Mouse (Mus musculus) NIH3T3 (cell line): Measurements from ENCODE around the gene Mthfd2l.

Experiments used
- DNase-seq: peaks from one replicate; pipeline ENCODE4 v3.0.0-alpha.2; 2012; ENCODE audit warnings: low read depth

Gene Mthfd2l

GRCm38 (mm10) chr5:90949499-90949898, 18.6 kb downstream of the Mthfd2l start:
- no peak for DNase-seq

GRCm38 (mm10) chr5:90951475-90951874, 20.6 kb downstream of the Mthfd2l start:
- peak; percentile 49 for DNase-seq

GRCm38 (mm10) chr5:90952731-90953481, 22.0 kb downstream of the Mthfd2l start:
- peak; percentile 78 for DNase-seq

- DNase-seq: peak; percentile 15
Measured at GRCm38 (mm10) chr5:90964316-90964715, 33.4 kb downstream of the Mthfd2l start.

- DNase-seq: no peak
Measured at GRCm38 (mm10) chr5:90964764-90965163, 33.8 kb downstream of the Mthfd2l start.

GRCm38 (mm10) chr5:90965386-90965785, 34.5 kb downstream of the Mthfd2l start:
- DNase-seq: no peak

GRCm38 (mm10) chr5:90977244-90977643, 46.3 kb downstream of the Mthfd2l start:
- DNase-seq: peak; percentile 88

- DNase-seq: no peak
Measured at GRCm38 (mm10) chr5:90980297-90980696, 49.4 kb downstream of the Mthfd2l start.

- DNase-seq: no peak
Measured at GRCm38 (mm10) chr5:90987605-90988004, 56.7 kb downstream of the Mthfd2l start.

- no peak for DNase-seq
Measured at GRCm38 (mm10) chr5:90988149-90988548, 57.2 kb downstream of the Mthfd2l start.

GRCm38 (mm10) chr5:90988592-90988991, 57.7 kb downstream of the Mthfd2l start:
- peak; percentile 24 for DNase-seq

- DNase-seq: no peak
Measured at GRCm38 (mm10) chr5:90999942-91000341, 69.0 kb downstream of the Mthfd2l start.

GRCm38 (mm10) chr5:91015216-91015615, 84.3 kb downstream of the Mthfd2l start:
- peak; percentile 20 for DNase-seq

- DNase-seq: no peak
Measured at GRCm38 (mm10) chr5:91023114-91023513, 92.2 kb downstream of the Mthfd2l start.

- no peak for DNase-seq
Measured at GRCm38 (mm10) chr5:91027164-91027563, 96.2 kb downstream of the Mthfd2l start, which contains the start of gene Epgn. TSS of gene Epgn (plus strand) at chr5:91027464.

GRCm38 (mm10) chr5:91027840-91028239, 96.9 kb downstream of the Mthfd2l start:
- no peak for DNase-seq

GRCm38 (mm10) chr5:91030629-91031028, 99.7 kb downstream of the Mthfd2l start:
- peak; percentile 15 for DNase-seq

GRCm38 (mm10) chr5:91035341-91035740, 104.4 kb downstream of the Mthfd2l start:
- DNase-seq: no peak

GRCm38 (mm10) chr5:91036628-91037027, 105.7 kb downstream of the Mthfd2l start:
- peak; percentile 92 for DNase-seq

- DNase-seq: peak; percentile 53
Measured at GRCm38 (mm10) chr5:91037756-91038155, 106.8 kb downstream of the Mthfd2l start.

- peak; percentile 67 for DNase-seq
Measured at GRCm38 (mm10) chr5:91038547-91038946, 107.6 kb downstream of the Mthfd2l start.

- DNase-seq: no peak
Measured at GRCm38 (mm10) chr5:91038963-91039362, 108.0 kb downstream of the Mthfd2l start.

GRCm38 (mm10) chr5:91047987-91048386, 117.1 kb downstream of the Mthfd2l start:
- DNase-seq: no peak

- no peak for DNase-seq
Measured at GRCm38 (mm10) chr5:91048397-91048796, 117.5 kb downstream of the Mthfd2l start.
